Mouse (Mus musculus) adrenal gland, postnatal 36 days (tissue): Measurements from ENCODE around the gene Ripk1. TPM values are rescaled to one million over a fixed set of nuclear protein-coding genes. Genes with fewer than 3 reads are reported as not detected.
"Not testable (repeated sequence)": the region's sequence is repeated elsewhere in the genome, so short reads cannot be mapped to it uniquely, and the experiment has no call there.

ENCODE experiments used
- DNase-seq, 2 experiments: peaks; one replicate each; pipeline ENCODE4 v3.0.0; 2021; ENCODE audit warnings: mixed read lengths in 1 of 2
- total RNA-seq, 2 experiments: library from RNA; stranded (reverse); gene quantifications; 2 replicates each; pipeline ENCODE4 v1.2.3; 2021

Ripk1 gene
- total RNA-seq, 2 experiments from 2014 or later, result 29.9 to 35.4 TPM

- not testable (repeated sequence) for DNase-seq
Measured at GRCm38 (mm10) chr13:34075893-34076292, 73.7 kb downstream of the Ripk1 start.

GRCm38 (mm10) chr13:34076561-34077491, 74.7 kb downstream of the Ripk1 start:
- peak; percentile 43 to 57 for DNase-seq

GRCm38 (mm10) chr13:34077492-34078271, 75.5 kb downstream of the Ripk1 start, which contains the start of gene Tubb2a:
Gene Tubb2a, minus strand, starts transcription at chr13:34078007.
- DNase-seq, result peak; percentile 94 to 96

GRCm38 (mm10) chr13:34078500-34079280, 76.5 kb downstream of the Ripk1 start:
- no peak for DNase-seq

GRCm38 (mm10) chr13:34079801-34080200, 77.6 kb downstream of the Ripk1 start:
- peak in 1 of 2 experiments; percentile 25 for DNase-seq

- no peak for DNase-seq
Measured at GRCm38 (mm10) chr13:34081926-34082325, 79.8 kb downstream of the Ripk1 start.

- DNase-seq, result peak in 1 of 2 experiments; percentile 22
Measured at GRCm38 (mm10) chr13:34084026-34084750, 82.0 kb downstream of the Ripk1 start.

Other genes starting within 250 kb of the Ripk1 start
- not detected for gene Serpinb6e, start 159.0 kb upstream of the Ripk1 start, total RNA-seq
- gene Serpinb6c, start 96.7 kb upstream of the Ripk1 start, total RNA-seq, result under 1 TPM in 1 of 2 experiments, not detected in 1; 0.36 TPM
- 10 to 100 TPM; 30.1 to 69.5 TPM for gene Nqo2, start 37.7 kb upstream of the Ripk1 start, total RNA-seq
- 100 to 1,000 TPM; 425 to 528 TPM for gene Serpinb6a, start 431 bp downstream of the Ripk1 start, total RNA-seq
- gene Bphl, start 35.2 kb downstream of the Ripk1 start, total RNA-seq, result 10 to 100 TPM; 89.7 to 98.7 TPM
- gene Tubb2a, start 75.6 kb downstream of the Ripk1 start, total RNA-seq, result 10 to 100 TPM; 24.6 to 42.9 TPM
- 1 to 10 TPM; 1.4 to 2.2 TPM for gene Tubb2b, start 128.1 kb downstream of the Ripk1 start, total RNA-seq
- 10 to 100 TPM; 33.9 to 41.6 TPM for gene Psmg4, start 160.6 kb downstream of the Ripk1 start, total RNA-seq